Mouse (Mus musculus): Measurements from ENCODE around the gene Smim22.

- TF ChIP-seq MXI1 (IDR thresholded peaks at IDR 0.05; ENCODE audit: low read depth, low read length) (no peak), CTCF (IDR thresholded peaks at IDR 0.05 in 2 of 3, conservative IDR thresholded peaks at IDR 0.05 in 1 of 3; ENCODE audit: control insufficient read depth in 1 of 3, insufficient read depth in 1 of 3, low read depth in 2 of 3, low read length in 3 of 3, poor library complexity in 1 of 3, severe bottlenecking in 1 of 3) (no peak), EP300 (IDR thresholded peaks at IDR 0.05; ENCODE audit: low read depth in 1 of 2, low read length in 2 of 2) (no peak), RCOR1 (IDR thresholded peaks at IDR 0.05; ENCODE audit: low read depth, low read length) (no peak), RAD21 (IDR thresholded peaks at IDR 0.05; ENCODE audit: low read depth, low read length) (no peak), POLR2A (IDR thresholded peaks at IDR 0.05; ENCODE audit: control insufficient read depth in 1 of 2, insufficient read depth in 1 of 2, low read depth in 1 of 2, low read length in 2 of 2, poor library complexity in 1 of 2) (no peak)
Measured at GRCm38 (mm10) chr16:5007067-5007466, at the start of gene Smim22.

Data from MEL (cell line).